Comparison of ENCODE assay signal across 8 mouse cellular contexts in the genomic region with DNA sequence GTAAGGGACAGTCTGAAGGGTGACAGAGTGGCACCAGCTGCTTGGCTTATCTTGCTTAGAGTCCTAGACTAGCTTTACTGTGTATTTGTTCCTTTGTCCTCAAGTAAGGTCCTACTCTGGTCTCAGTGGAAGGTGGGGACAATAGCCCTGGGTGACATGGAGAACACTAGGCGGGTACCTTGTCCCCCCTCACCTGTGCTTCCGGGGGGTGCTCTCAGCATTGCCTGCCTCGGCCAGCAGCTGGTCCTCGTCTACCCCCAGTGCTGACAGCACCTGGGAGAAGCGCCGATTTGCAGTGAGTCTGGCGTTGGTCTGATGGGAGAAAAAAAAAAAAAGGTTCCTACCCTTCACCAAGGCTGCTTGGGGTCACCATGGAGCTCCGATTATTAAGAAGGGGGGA. TPM values are rescaled to one million over a fixed set of nuclear protein-coding genes. Genes with fewer than 3 reads are reported as not detected.
DNase-seq lines count a peak whose midpoint lies in the region; ATAC-seq and TF ChIP-seq lines count a peak whose summit lies in the region.
"Had no signal": no experiment of that assay in that cellular context is flagged by ENCODE, and none has a peak within 500 bp of the region (broad histone marks: within the 10 kb centered on the region; RNA-seq: fewer than 3 reads in every experiment).

No protein-coding gene starts in this region.

- peaks cover 3% of the 10 kb centered on the region for H3K27me3 ChIP-seq in lung, embryonic 14.5 days (ENCODE audit: insufficient read depth, low read length)
- H3K27me3 ChIP-seq in embryonic facial prominence, embryonic 11.5 days (ENCODE audit: control insufficient read depth, insufficient read depth, low read length), result no peaks in the 10 kb centered on the region; the same call in 1 of the 2 replicates
- no peaks in the 10 kb centered on the region for H3K27me3 ChIP-seq in intestine, embryonic 14.5 days (replicated peaks; ENCODE audit: control insufficient read depth, insufficient read depth, low read length)
- peaks cover 4% of the 10 kb centered on the region; the same call in 1 of the 2 replicates for H3K27me3 ChIP-seq in neural tube, embryonic 14.5 days (ENCODE audit: control insufficient read depth, insufficient read depth, low read length)

- H3K36me3 ChIP-seq in lung, embryonic 14.5 days (ENCODE audit: insufficient read depth), result peaks cover 2% of the 10 kb centered on the region; the same call in 1 of the 2 replicates
- no peaks in the 10 kb centered on the region for H3K36me3 ChIP-seq in embryonic facial prominence, embryonic 11.5 days (replicated peaks; ENCODE audit: control insufficient read depth, insufficient read depth, low read depth, low read length)
- H3K36me3 ChIP-seq in intestine, embryonic 14.5 days (ENCODE audit: control insufficient read depth, insufficient read depth, low read length), result peaks cover 2% of the 10 kb centered on the region
- H3K36me3 ChIP-seq in neural tube, embryonic 14.5 days (ENCODE audit: control insufficient read depth, insufficient read depth, low read length), result no peaks in the 10 kb centered on the region

- peak overlapping the region; percentile 66; the same call in 1 of the 2 replicates for H3K9ac ChIP-seq in lung, embryonic 14.5 days
- H3K9ac ChIP-seq in embryonic facial prominence, embryonic 11.5 days (replicated peaks; ENCODE audit: low read length), result no peak overlapping the region
- H3K9ac ChIP-seq in intestine, embryonic 14.5 days (ENCODE audit: low read length), result peak overlapping the region; percentile 87
- no peak overlapping the region for H3K9ac ChIP-seq in neural tube, embryonic 14.5 days (replicated peaks; ENCODE audit: low read depth, low read length)

- H3K27ac ChIP-seq in lung, embryonic 14.5 days (ENCODE audit: low read depth), result 0 out of 2 replicates have a peak overlapping the region, but pooled peaks have one; percentile 85
- no peak overlapping the region for H3K27ac ChIP-seq in embryonic facial prominence, embryonic 11.5 days (replicated peaks; ENCODE audit: low read depth, low read length)
- H3K27ac ChIP-seq in intestine, embryonic 14.5 days (ENCODE audit: low read depth), result peak overlapping the region; percentile 52; the same call in 1 of the 2 replicates
- no peak overlapping the region for H3K27ac ChIP-seq in neural tube, embryonic 14.5 days (ENCODE audit: low read depth, low read length)

- peak overlapping the region; percentile 76 for H3K4me2 ChIP-seq in lung, embryonic 14.5 days
- H3K4me2 ChIP-seq in embryonic facial prominence, embryonic 11.5 days (ENCODE audit: low read depth, low read length), result peak overlapping the region; percentile 54
- peak overlapping the region; percentile 63 for H3K4me2 ChIP-seq in intestine, embryonic 14.5 days (ENCODE audit: low read length)
- H3K4me2 ChIP-seq in neural tube, embryonic 14.5 days (ENCODE audit: low read depth, low read length), result peak overlapping the region; percentile 86; the same call in 1 of the 2 replicates

- peaks cover 14% of the 10 kb centered on the region for H3K4me1 ChIP-seq in lung, embryonic 14.5 days (ENCODE audit: insufficient read depth)
- peaks cover 6% of the 10 kb centered on the region for H3K4me1 ChIP-seq in embryonic facial prominence, embryonic 11.5 days (ENCODE audit: control insufficient read depth, insufficient read depth, low read length)
- peaks cover 26% of the 10 kb centered on the region for H3K4me1 ChIP-seq in intestine, embryonic 14.5 days (replicated peaks; ENCODE audit: control insufficient read depth, insufficient read depth, low read length)
- peaks cover 23% of the 10 kb centered on the region for H3K4me1 ChIP-seq in neural tube, embryonic 14.5 days (ENCODE audit: control insufficient read depth, insufficient read depth, low read length)

- 43% methylated on average over 8 of the region's 8 CpGs for WGBS in lung, embryonic 14.5 days
- WGBS in embryonic facial prominence, embryonic 11.5 days, result 83% methylated on average over 8 of the region's 8 CpGs
- WGBS in intestine, embryonic 14.5 days, result 50% methylated on average over 8 of the region's 8 CpGs
- WGBS in neural tube, embryonic 14.5 days, result 90% methylated on average over 8 of the region's 8 CpGs

- no peak for TF ChIP-seq CTCF in lung, embryonic 14.5 days (IDR thresholded peaks at IDR 0.05; ENCODE audit: low read depth)

- ATAC-seq in lung, embryonic 14.5 days (ENCODE audit: insufficient read depth), result no peak
- no peak for ATAC-seq in embryonic facial prominence, embryonic 11.5 days (replicated peaks; ENCODE audit: insufficient number of reproducible peaks, low FRiP score, low TSS enrichment, low read depth)
- ATAC-seq in intestine, embryonic 14.5 days (replicated peaks; ENCODE audit: low FRiP score, low TSS enrichment, low read depth), result no peak
- ATAC-seq in neural tube, embryonic 14.5 days (ENCODE audit: low read depth), result no peak

- peak overlapping the region; percentile 99 for H3K4me3 ChIP-seq in lung, embryonic 14.5 days (ENCODE audit: low read depth, low read length)
- H3K4me3 ChIP-seq in embryonic facial prominence, embryonic 11.5 days (ENCODE audit: low read depth, low read length), result no peak overlapping the region; the same call in 1 of the 2 replicates
- peak overlapping the region; percentile 99 for H3K4me3 ChIP-seq in intestine, embryonic 14.5 days (ENCODE audit: low read depth, low read length)
- H3K4me3 ChIP-seq in neural tube, embryonic 14.5 days (ENCODE audit: low read depth, low read length), result no peak overlapping the region

- H3K9me3 ChIP-seq in lung, embryonic 14.5 days (ENCODE audit: low read depth, low read length), result no peaks in the 10 kb centered on the region
- no peaks in the 10 kb centered on the region for H3K9me3 ChIP-seq in embryonic facial prominence, embryonic 11.5 days (replicated peaks; ENCODE audit: control insufficient read depth, low read length)
- H3K9me3 ChIP-seq in intestine, embryonic 14.5 days (ENCODE audit: control insufficient read depth, low read length), result no peaks in the 10 kb centered on the region
- H3K9me3 ChIP-seq in neural tube, embryonic 14.5 days (ENCODE audit: control insufficient read depth, low read length), result no peaks in the 10 kb centered on the region

- DNase-seq in lung, embryonic 14.5 days, result no peak
- no peak for DNase-seq in lung, postnatal 14 days
- no peak for DNase-seq in embryonic facial prominence, embryonic 11.5 days (ENCODE audit: low spot score)
- no peak for DNase-seq in intestine, embryonic 14.5 days (ENCODE audit: low spot score)
- no peak for DNase-seq in frontal cortex, postnatal 10 days (ENCODE audit: low spot score in 2 of 2)
- DNase-seq in gastrocnemius, postnatal 10 days, result no peak

RNA-seq across cellular contexts. Expression of a gene that starts 1.9 kb away (rescaled TPM):
- polyA plus RNA-seq in lung, embryonic 14.5 days (2014; fragmentation: Nextera tagmentation; extraction: Ambion mirVana), result 72.0 and 73.8 TPM in 2 replicates
- 72.9 and 76.1 TPM in 2 replicates for polyA plus RNA-seq in embryonic facial prominence, embryonic 11.5 days (2014; fragmentation: Nextera tagmentation; extraction: Ambion mirVana)
- polyA plus RNA-seq in intestine, embryonic 14.5 days (2014; fragmentation: Nextera tagmentation; extraction: Ambion mirVana), result 57.1 and 69.1 TPM in 2 replicates
- polyA plus RNA-seq in neural tube, embryonic 14.5 days (2014; fragmentation: Nextera tagmentation; extraction: Ambion mirVana), result 55.6 and 69.2 TPM in 2 replicates
- 10 to 100 TPM; 39.8 to 45.4 TPM for total RNA-seq in gastrocnemius, postnatal 10 days (2021)

RNA-seq across cellular contexts. Expression of a gene that starts 11.9 kb away (rescaled TPM):
- polyA plus RNA-seq in lung, embryonic 14.5 days (2014; fragmentation: Nextera tagmentation; extraction: Ambion mirVana), result 0.64 TPM in 1 of 2 replicates, not detected in the other
- 0.15 and 0.36 TPM in 2 replicates for polyA plus RNA-seq in embryonic facial prominence, embryonic 11.5 days (2014; fragmentation: Nextera tagmentation; extraction: Ambion mirVana)
- 2.8 TPM in 1 of 2 replicates, not detected in the other for polyA plus RNA-seq in intestine, embryonic 14.5 days (2014; fragmentation: Nextera tagmentation; extraction: Ambion mirVana)
- not detected in 2 replicates for polyA plus RNA-seq in neural tube, embryonic 14.5 days (2014; fragmentation: Nextera tagmentation; extraction: Ambion mirVana)
- under 1 TPM in 1 of 2 experiments, not detected in 1; 0.23 TPM for total RNA-seq in gastrocnemius, postnatal 10 days (2021)
- polyA plus RNA-seq: urinary bladder, adult 2 months had no signal

RNA-seq across cellular contexts. Expression of a gene that starts 23.4 kb away (rescaled TPM):
- 515 and 542 TPM in 2 replicates for polyA plus RNA-seq in lung, embryonic 14.5 days (2014; fragmentation: Nextera tagmentation; extraction: Ambion mirVana)
- 464 and 487 TPM in 2 replicates for polyA plus RNA-seq in embryonic facial prominence, embryonic 11.5 days (2014; fragmentation: Nextera tagmentation; extraction: Ambion mirVana)
- 499 and 514 TPM in 2 replicates for polyA plus RNA-seq in intestine, embryonic 14.5 days (2014; fragmentation: Nextera tagmentation; extraction: Ambion mirVana)
- polyA plus RNA-seq in neural tube, embryonic 14.5 days (2014; fragmentation: Nextera tagmentation; extraction: Ambion mirVana), result 274 and 327 TPM in 2 replicates
- 100 to 1,000 TPM; 128 to 150 TPM for total RNA-seq in gastrocnemius, postnatal 10 days (2021)

RNA-seq across cellular contexts. Expression of a gene that starts 23.9 kb away (rescaled TPM):
- 59.1 and 71.1 TPM in 2 replicates for polyA plus RNA-seq in lung, embryonic 14.5 days (2014; fragmentation: Nextera tagmentation; extraction: Ambion mirVana)
- 58.2 and 63.7 TPM in 2 replicates for polyA plus RNA-seq in embryonic facial prominence, embryonic 11.5 days (2014; fragmentation: Nextera tagmentation; extraction: Ambion mirVana)
- 55.4 and 59.7 TPM in 2 replicates for polyA plus RNA-seq in intestine, embryonic 14.5 days (2014; fragmentation: Nextera tagmentation; extraction: Ambion mirVana)
- 38.7 and 41.6 TPM in 2 replicates for polyA plus RNA-seq in neural tube, embryonic 14.5 days (2014; fragmentation: Nextera tagmentation; extraction: Ambion mirVana)
- 10 to 100 TPM; 14.0 to 15.6 TPM for total RNA-seq in gastrocnemius, postnatal 10 days (2021)

RNA-seq across cellular contexts. Expression of a gene that starts 34.4 kb away (rescaled TPM):
- polyA plus RNA-seq in lung, embryonic 14.5 days (2014; fragmentation: Nextera tagmentation; extraction: Ambion mirVana), result 204 and 217 TPM in 2 replicates
- polyA plus RNA-seq in embryonic facial prominence, embryonic 11.5 days (2014; fragmentation: Nextera tagmentation; extraction: Ambion mirVana), result 204 and 213 TPM in 2 replicates
- 170 and 173 TPM in 2 replicates for polyA plus RNA-seq in intestine, embryonic 14.5 days (2014; fragmentation: Nextera tagmentation; extraction: Ambion mirVana)
- polyA plus RNA-seq in neural tube, embryonic 14.5 days (2014; fragmentation: Nextera tagmentation; extraction: Ambion mirVana), result 208 and 254 TPM in 2 replicates
- total RNA-seq in gastrocnemius, postnatal 10 days (2021), result 100 to 1,000 TPM; 513 to 561 TPM

Comparison
In these comparisons a context has a peak if more than half of its experiments do, and no peak if none do; other contexts are left out.
1. H3K27ac ChIP-seq: peak in lung, embryonic 14.5 days (single experiment) and intestine, embryonic 14.5 days (single experiment); none in embryonic facial prominence, embryonic 11.5 days (single experiment) and neural tube, embryonic 14.5 days (single experiment).
2. H3K4me3 ChIP-seq: peak in lung, embryonic 14.5 days (single experiment) and intestine, embryonic 14.5 days (single experiment); none in embryonic facial prominence, embryonic 11.5 days (single experiment) and neural tube, embryonic 14.5 days (single experiment).
3. H3K9ac ChIP-seq: peak in lung, embryonic 14.5 days (single experiment) and intestine, embryonic 14.5 days (single experiment); none in embryonic facial prominence, embryonic 11.5 days (single experiment) and neural tube, embryonic 14.5 days (single experiment).
4. Peak in every context shown above with its lines, with median percentiles within 50 percentile points of each other: H3K4me2 ChIP-seq.